Mouse (Mus musculus): ENCODE results near the gene Pkp3. TPM values are rescaled to one million over a fixed set of nuclear protein-coding genes. Genes with fewer than 3 reads are reported as not detected.

Gene Pkp3
- polyA plus RNA-seq, 1 experiment: not detected

DNA sequence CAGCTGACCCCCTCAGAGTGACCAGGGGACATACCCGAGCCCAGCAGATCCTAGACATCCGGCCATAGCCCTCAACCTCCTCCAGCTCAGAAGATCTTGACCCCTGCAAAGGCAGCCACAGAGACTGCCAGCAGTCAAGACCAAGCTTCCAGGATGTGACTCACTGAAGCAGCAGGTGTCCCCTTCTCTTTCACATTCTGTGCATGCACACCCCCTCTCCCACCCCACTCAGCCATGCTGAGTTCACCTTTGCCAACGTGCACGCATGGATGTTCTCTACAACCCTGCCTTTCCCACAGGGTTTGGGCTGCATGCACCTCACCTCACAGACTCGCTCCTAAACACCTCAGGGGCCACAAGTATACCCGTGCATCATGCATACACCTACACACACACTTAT lies 18.0 kb downstream of the Pkp3 start:
- Histone ChIP-seq H3K27ac (replicated peaks; ENCODE audit: low read depth, low read length) (peak overlapping the region; percentile 70), H3K4me3 (ENCODE audit: insufficient read depth, low read depth, low read length) (peak overlapping the region; percentile 59), H3K4me1 (ENCODE audit: control insufficient read depth, insufficient read depth, insufficient read length, low read length) (peaks cover 6% of the 10 kb centered on the region)

- H3K27ac ChIP-seq (replicated peaks; ENCODE audit: low read depth, low read length): peak overlapping the region; percentile 70
- peak overlapping the region; percentile 59 for H3K4me3 ChIP-seq (ENCODE audit: insufficient read depth, low read depth, low read length)
- H3K4me1 ChIP-seq (ENCODE audit: control insufficient read depth, insufficient read depth, insufficient read length, low read length): peaks cover 6% of the 10 kb centered on the region
These were observed 18.6 kb downstream of the Pkp3 start for GRCm38 (mm10) chr7:141096649-141097056.

DNA sequence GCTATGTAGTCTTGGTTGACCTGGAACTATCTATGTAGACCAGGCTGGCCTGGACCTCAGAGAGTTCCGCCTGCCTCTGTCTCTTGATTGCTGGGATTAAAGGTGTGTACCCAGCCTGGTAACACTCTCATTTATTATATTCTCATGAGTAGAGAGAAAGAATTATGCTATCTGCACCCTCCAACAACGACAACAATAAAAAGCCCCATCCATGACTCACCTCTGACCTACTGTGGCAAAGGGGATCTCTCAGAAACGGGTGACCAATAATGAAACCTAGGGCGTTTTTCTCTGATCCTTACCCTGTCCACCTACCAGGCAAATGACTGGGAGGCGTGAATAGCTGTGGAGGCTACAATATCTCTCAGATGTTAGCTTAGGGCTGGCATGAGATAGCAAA lies 19.2 kb downstream of the Pkp3 start:
- peak overlapping the region; percentile 53 for H3K27ac ChIP-seq (replicated peaks; ENCODE audit: low read depth, low read length)
- H3K4me1 ChIP-seq (ENCODE audit: control insufficient read depth, insufficient read depth, insufficient read length, low read length): peaks cover 6% of the 10 kb centered on the region
- no peak overlapping the region for H3K4me3 ChIP-seq (ENCODE audit: insufficient read depth, low read depth, low read length)

GRCm38 (mm10) chr7:141099911-141100691 lies 22.1 kb downstream of the Pkp3 start, which contains the start of gene Sigirr:
TSS of gene Sigirr (minus strand) at chr7:141100572.
- Histone ChIP-seq H3K4me3 (ENCODE audit: insufficient read depth, low read depth, low read length) (peak within 1 kb of the TSS; percentile 57), H3K4me1 (ENCODE audit: control insufficient read depth, insufficient read depth, insufficient read length, low read length) (peaks cover 4% of the 10 kb centered on the region), H3K27ac (replicated peaks; ENCODE audit: low read depth, low read length) (no peak within 1 kb of the TSS)

- no peak overlapping the region for H3K27ac ChIP-seq (replicated peaks; ENCODE audit: low read depth, low read length)
- H3K4me3 ChIP-seq (ENCODE audit: insufficient read depth, low read depth, low read length): no peak overlapping the region
- peaks cover 2% of the 10 kb centered on the region; the same call in 1 of the 2 replicates for H3K4me1 ChIP-seq (ENCODE audit: control insufficient read depth, insufficient read depth, insufficient read length, low read length)
These were observed 25.1 kb downstream of the Pkp3 start for GRCm38 (mm10) chr7:141103161-141103560.

DNA sequence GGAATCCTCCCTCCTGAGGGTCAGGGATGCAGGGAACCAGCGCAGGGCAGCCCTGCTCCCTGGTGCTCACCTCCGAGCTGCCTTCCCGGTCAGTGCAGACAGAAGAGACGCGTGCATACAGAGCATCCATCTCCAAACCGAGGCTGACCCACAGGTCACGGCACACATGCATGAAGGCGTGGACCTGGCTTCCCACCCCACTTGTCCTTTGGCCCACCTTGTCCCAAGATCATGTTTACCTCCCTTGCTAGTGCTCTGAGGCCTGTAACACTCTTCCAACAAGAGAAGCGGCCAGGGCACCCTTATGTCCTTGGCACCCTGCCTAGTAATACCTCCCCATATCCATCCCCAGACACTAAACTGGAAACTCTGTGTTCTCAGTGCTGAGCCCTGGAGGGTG lies 37.9 kb downstream of the Pkp3 start:
- Histone ChIP-seq H3K4me3 (ENCODE audit: insufficient read depth, low read depth, low read length) (no peak overlapping the region), H3K27ac (replicated peaks; ENCODE audit: low read depth, low read length) (no peak overlapping the region), H3K4me1 (ENCODE audit: control insufficient read depth, insufficient read depth, insufficient read length, low read length) (0 out of 2 replicates have a peak, but pooled peaks cover 1% of the 10 kb centered on the region)

- Histone ChIP-seq H3K4me3 (ENCODE audit: insufficient read depth, low read depth, low read length) (no peak within 1 kb of the TSS), H3K4me1 (ENCODE audit: control insufficient read depth, insufficient read depth, insufficient read length, low read length) (peaks cover 6% of the 10 kb centered on the region; the same call in 1 of the 2 replicates), H3K27ac (replicated peaks; ENCODE audit: low read depth, low read length) (no peak within 1 kb of the TSS)
These were observed 39.6 kb downstream of the Pkp3 start, which contains the start of gene Ano9 for GRCm38 (mm10) chr7:141117636-141118035. TSS of gene Ano9 (minus strand) at chr7:141117806.

GRCm38 (mm10) chr7:141119487-141119886 lies 41.5 kb downstream of the Pkp3 start:
- peaks cover 6% of the 10 kb centered on the region; the same call in 1 of the 2 replicates for H3K4me1 ChIP-seq (ENCODE audit: control insufficient read depth, insufficient read depth, insufficient read length, low read length)
- no peak overlapping the region for H3K4me3 ChIP-seq (ENCODE audit: insufficient read depth, low read depth, low read length)
- no peak overlapping the region for H3K27ac ChIP-seq (replicated peaks; ENCODE audit: low read depth, low read length)

DNA sequence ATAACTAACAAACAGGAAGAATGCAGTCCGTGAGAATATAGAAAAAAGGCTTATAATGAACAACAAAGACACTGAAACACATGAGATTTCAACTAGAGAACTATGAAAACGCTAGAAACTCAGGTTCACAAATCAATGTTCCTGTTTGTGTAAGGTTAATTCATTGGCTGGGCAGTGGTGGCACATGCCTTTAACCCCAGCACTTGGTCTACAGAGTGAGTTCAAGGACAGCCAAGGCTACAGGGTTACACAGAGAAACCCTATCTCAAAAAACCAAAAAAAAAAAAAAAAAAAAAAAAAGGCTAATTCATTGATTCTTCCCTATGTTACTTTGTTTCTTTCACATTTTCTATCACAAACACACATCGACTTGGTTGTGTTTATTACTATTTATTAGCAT lies 42.6 kb downstream of the Pkp3 start:
- Histone ChIP-seq H3K4me1 (ENCODE audit: control insufficient read depth, insufficient read depth, insufficient read length, low read length) (peaks cover 6% of the 10 kb centered on the region; the same call in 1 of the 2 replicates), H3K4me3 (ENCODE audit: insufficient read depth, low read depth, low read length) (no peak overlapping the region), H3K27ac (replicated peaks; ENCODE audit: low read depth, low read length) (no peak overlapping the region)

DNA sequence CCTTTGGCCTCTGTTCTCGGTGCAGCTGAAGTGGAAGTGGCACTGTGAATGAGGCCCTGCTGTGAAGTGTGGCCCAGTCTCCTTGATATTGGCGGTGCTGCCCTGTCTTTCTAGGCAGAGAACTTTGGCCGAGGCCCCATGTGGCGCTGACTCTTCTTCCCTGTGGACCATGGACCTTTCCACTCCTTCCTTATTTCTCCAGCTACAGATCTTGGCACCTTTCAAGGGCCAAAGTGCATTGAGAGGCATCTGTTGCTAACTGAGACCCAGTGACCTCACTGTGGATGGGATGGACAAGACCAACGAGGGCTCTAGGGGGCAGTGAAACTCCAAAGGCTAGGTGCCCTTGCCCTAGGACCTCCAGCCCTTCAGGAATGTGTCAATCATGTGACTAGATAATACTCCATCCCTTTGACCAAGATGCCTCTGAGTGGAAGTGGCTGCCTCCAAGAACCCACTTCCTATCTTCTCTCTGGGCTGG lies 43.1 kb downstream of the Pkp3 start:
- no peak overlapping the region for H3K27ac ChIP-seq (replicated peaks; ENCODE audit: low read depth, low read length)
- no peak overlapping the region for H3K4me3 ChIP-seq (ENCODE audit: insufficient read depth, low read depth, low read length)
- peaks cover 6% of the 10 kb centered on the region; the same call in 1 of the 2 replicates for H3K4me1 ChIP-seq (ENCODE audit: control insufficient read depth, insufficient read depth, insufficient read length, low read length)

DNA sequence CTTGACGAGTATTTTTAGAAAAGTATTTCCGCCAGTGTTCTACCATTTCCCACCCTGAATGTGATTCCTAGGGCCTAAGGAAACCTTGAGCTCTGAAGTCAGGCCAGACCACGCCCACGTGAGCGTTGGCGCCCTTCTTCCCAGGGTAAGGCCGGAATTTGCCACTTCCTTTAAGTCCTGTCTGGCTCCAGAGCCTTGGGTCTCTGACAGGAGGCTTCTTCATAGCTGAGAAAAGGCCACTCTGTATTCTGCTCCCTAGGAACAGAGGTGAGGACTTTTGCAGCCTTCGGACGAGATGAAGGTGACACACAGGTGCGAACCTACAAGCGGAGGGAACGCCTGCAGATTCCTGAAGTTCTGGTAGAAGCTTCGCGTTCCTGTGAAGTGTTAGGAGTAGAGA lies 44.2 kb downstream of the Pkp3 start, which contains the start of gene Ptdss2:
TSS of gene Ptdss2 (plus strand) at position 138 of the 400 bp plus-strand sequence.
- Histone ChIP-seq H3K27ac (replicated peaks; ENCODE audit: low read depth, low read length) (peak within 1 kb of the TSS; percentile 94), H3K4me1 (ENCODE audit: control insufficient read depth, insufficient read depth, insufficient read length, low read length) (peaks cover 6% of the 10 kb centered on the region; the same call in 1 of the 2 replicates), H3K4me3 (ENCODE audit: insufficient read depth, low read depth, low read length) (peak within 1 kb of the TSS; percentile 84)

DNA sequence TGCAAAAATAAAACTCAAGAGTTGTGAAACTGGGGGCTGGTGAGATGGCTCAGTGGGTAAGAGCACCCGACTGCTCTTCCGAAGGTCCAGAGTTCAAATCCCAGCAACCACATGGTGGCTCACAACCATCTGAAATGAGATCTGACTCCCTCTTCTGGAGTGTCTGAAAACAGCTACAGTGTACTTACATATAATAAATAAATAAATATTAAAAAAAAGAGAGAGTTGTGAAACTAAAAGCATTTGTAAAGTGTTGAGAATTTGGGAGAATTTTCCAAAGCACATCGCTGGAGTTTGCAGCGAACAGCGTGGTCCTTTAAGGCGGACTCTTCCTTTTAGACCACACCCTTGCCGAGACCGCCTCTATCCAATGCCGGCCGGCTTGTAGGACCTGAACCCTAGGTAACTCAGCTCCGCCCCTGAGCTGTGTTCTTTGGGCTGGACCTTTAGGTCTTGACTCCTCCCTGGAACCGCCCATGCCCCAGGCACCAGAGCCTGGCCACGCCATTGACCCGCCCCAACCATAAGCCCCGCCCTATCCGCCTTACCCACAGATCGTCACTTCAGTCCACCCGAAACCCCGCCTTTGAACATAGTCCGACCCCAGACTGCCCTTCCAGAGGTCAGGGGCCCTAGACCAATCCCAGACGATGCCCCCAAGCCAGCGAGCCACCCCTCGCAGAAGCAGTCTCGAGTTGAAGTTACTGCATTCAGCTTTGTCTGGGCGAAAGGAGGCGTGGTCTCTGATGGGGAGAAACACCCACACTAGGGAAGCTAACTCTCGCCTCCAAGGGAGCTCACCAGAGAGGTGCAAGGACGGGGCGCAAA lies 44.9 kb downstream of the Pkp3 start:
- Histone ChIP-seq H3K4me1 (ENCODE audit: control insufficient read depth, insufficient read depth, insufficient read length, low read length) (peaks cover 6% of the 10 kb centered on the region; the same call in 1 of the 2 replicates), H3K4me3 (ENCODE audit: insufficient read depth, low read depth, low read length) (peak overlapping the region; percentile 84), H3K27ac (replicated peaks; ENCODE audit: low read depth, low read length) (peak overlapping the region; percentile 94)

- peak overlapping the region; percentile 86 for H3K27ac ChIP-seq (replicated peaks; ENCODE audit: low read depth, low read length)
- peak overlapping the region; percentile 84 for H3K4me3 ChIP-seq (ENCODE audit: insufficient read depth, low read depth, low read length)
- H3K4me1 ChIP-seq (ENCODE audit: control insufficient read depth, insufficient read depth, insufficient read length, low read length): peaks cover 6% of the 10 kb centered on the region; the same call in 1 of the 2 replicates
These were observed 45.5 kb downstream of the Pkp3 start for GRCm38 (mm10) chr7:141123517-141123856.

DNA sequence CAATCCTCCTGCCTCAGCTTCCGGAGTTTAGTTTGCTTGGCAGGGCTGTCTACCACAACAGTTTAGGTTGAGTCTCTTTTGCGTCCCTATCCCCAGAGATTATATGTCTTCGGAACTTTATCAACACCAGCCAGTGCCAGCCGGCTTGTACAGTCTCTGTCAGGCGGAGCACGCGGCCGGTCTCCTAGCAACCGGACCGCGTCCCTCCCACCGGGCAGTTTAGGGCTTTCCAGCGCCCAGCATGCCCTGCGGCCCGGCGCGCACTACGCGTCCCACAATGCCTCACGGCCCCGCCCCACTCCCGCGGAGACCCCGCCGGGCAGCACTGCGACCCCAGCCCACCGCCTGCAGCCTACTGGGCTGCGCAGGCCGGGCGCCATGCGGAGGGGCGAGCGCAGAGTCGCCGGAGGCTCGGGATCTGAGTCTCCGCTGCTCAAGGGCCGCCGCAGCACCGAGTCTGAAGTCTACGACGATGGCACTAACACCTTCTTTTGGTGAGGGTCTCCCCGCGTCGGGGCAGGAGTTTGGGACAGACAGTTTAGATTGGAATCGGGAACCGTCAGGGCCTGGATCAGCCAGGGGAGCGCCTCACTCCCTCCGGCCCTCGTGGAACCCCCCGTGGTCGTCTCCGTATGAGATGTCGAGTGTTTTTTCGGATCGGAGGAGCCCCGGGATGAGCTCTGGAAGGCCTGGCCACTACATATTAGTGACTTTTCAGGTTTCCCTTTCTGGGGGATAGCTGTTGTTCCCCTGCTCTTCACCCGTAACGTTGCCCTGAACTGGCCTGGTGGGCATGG lies 53.2 kb downstream of the Pkp3 start:
- H3K27ac ChIP-seq (replicated peaks; ENCODE audit: low read depth, low read length): peak overlapping the region; percentile 27; the same call in 1 of the 2 replicates

More for the DNA sequence above, 53.2 kb downstream of the Pkp3 start:
- Histone ChIP-seq H3K4me3 (ENCODE audit: insufficient read depth, low read depth, low read length) (peak overlapping the region; percentile 95), H3K4me1 (ENCODE audit: control insufficient read depth, insufficient read depth, insufficient read length, low read length) (peaks cover 4% of the 10 kb centered on the region; the same call in 1 of the 2 replicates)

Measured in brown adipose tissue, adult 24 weeks (tissue).